Mouse (Mus musculus) megakaryocyte progenitor cell, adult 5-6 weeks (primary cell): ENCODE results near the gene Gm4737. TPM values are rescaled to one million over a fixed set of nuclear protein-coding genes. Genes with fewer than 3 reads are reported as not detected.

ENCODE experiments used
- ATAC-seq: replicated peaks from 2 replicates; pipeline ENCODE4 v1.8.0; 2016; ENCODE audit warnings: mild to moderate bottlenecking, moderate TSS enrichment, inconsistent platforms; ENCODE audit not compliant: poor library complexity
- total RNA-seq, 2 experiments: library from RNA; stranded (forward) in 1 of 2; stranded (reverse) in 1 of 2; fragments of 157-497, 149-512 nt in 1 of 2; fragments of 200-1000 nt in 1 of 2; gene quantifications; 2 replicates each; pipeline versions ENCODE4 v1.2.3 to v1.2.4; 2015 to 2017

Gene Gm4737
- total RNA-seq (2015) (5.8 and 7.5 TPM in 2 replicates), total RNA-seq (2017) (11.5 and 20.0 TPM in 2 replicates)

DNA sequence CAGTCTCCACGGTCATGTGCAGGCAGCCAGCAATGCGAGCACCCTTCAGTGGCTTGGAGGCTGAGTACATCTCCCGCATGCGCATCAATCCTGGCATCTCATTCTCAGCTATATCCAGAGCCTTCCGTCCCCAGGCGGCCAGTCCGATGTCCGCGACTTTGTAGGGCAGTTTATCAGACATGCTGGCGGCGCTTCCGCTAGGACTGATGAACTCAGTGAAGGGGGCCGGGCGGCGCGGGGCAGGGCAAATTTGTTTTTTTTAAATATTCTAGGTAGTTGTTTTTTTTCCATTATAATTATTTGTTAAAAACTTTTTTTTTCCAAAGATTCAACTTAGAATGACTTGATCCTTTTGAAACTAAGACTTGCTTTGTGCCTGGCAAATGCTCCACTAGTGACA lies at the start of gene Gm4737:
Gm4737 (minus strand) TSS at position 246 of the 400 bp plus-strand sequence.
- peak; percentile 50; the same call in 1 of the 2 replicates for ATAC-seq

DNA sequence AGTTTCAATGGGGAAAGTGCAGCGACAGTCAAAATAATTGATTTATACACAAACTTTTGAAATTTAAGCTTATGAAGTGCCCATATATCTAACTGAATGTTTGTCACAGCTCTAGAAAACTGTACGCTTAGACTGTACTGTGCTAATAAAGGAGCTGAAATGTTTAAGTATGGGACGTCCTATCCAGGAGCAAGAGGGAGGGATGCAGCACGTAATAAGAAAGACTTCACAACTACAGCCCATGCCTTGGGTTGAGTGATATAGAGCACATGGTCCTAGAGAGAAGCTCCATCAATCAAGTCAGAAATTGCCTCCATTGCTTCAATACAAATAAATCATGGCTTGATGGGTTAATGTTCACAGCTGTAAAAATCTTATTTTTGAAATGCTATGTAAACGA lies 40.9 kb upstream of the Gm4737 start:
- no peak for ATAC-seq

DNA sequence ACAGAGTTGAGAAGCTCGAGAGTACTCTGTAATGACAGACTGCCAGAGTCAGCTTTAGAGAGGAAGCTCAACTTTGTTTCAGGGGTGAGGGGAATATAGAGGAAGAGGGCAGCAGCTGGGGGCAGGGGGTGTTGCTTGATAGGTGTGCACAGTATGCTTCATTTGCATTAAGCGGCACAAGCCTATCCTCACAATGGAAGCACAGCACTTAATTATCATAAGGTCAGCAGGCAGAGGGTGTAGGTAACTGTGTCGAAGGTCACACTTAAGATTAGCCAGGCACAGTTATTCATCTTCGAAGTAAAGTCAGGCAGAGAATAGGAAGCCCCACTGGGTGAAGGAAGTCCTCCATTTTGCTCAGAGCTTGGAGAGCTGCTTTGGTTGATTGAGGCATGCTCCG lies 28.2 kb upstream of the Gm4737 start:
- ATAC-seq: no peak

DNA sequence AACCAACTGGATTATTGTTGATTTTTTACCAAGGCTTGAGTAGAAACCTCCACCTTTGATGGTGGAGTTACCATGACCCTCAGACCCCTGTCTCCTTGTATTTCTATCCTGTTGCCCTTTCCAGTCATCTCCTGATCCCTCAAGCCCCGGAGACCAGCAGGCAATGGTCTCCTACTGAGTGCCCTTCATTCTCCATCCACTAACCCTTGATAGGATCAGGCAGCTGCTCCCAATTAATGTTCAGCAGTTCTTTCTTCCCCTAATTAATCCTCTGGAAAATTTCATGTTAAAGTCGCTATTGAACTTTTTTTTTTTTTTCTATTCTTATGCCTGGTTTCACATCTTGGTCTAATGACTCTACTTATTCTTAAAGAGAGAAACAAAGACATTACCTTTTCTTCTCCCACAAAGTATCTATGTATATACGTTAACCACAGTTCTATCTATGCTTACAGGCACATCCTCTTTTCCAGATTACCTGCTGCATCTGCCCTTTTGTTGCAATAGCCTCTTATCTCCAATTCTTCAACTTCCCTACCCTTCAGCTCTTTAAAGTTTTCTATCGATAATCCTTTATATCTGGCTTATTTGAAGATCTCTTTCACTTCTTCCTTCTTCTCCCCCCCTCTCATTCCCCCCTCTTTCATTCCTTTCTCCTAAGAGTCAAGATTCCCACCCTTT lies 23.4 kb upstream of the Gm4737 start:
- 0 out of 2 replicates have a peak, but pooled peaks have one; percentile 26 for ATAC-seq

DNA sequence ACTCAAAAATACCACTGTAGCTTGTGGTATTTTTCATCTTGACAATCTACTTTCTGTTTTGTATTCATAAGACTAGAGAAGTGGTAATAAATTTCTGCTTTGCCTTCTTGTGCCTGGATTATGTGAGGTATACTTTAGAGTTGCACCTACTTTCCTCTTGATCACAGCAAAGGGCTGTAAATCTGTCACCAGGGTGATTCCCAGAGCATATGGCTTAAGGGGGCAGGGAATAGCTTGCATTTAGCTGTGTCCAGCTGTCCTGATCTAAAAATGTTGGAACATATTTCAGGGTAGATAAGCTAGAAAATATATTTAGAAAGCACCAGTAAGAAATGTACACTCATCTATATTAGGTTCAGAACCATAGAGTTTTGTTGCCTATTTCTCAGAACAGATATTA lies 18.2 kb upstream of the Gm4737 start:
- no peak for ATAC-seq

DNA sequence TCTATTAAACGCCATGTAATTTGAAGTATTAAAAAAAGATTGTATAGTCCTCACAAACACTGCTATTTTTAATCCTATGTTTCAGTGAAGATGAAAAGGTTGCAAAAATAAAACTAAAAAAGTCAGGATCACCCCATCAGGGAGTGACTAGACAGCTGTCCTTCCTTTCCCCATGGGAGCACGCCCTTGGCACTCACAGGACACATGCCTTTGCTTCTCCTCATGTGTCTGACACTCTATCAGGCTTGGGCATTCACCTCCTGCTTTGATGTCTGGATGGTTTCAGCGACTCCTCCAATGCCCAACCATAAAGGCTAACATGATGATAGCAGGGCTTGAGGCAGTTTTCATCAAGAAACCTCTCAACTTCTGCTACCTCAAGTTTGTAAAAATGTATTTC lies 12.1 kb upstream of the Gm4737 start:
- ATAC-seq: no peak

DNA sequence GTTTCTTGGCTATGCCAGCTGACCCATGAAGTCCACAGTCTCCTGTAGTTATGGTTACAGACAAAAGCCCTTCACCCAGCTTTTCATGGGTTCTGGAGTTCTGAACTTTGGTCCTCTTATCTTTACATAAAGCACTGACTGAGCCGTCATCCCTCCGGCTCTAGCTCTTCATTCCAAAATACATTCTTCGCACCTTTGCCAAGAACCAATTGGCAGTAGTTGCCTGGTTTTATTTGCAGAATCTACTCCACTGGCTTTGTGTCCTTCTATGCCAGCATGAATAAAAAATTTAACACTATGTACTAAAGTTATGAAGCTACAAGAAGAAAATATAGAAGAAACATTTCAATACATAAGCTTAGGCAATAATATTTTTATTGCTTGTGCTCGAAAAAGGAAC lies 10.4 kb upstream of the Gm4737 start:
- ATAC-seq: no peak

DNA sequence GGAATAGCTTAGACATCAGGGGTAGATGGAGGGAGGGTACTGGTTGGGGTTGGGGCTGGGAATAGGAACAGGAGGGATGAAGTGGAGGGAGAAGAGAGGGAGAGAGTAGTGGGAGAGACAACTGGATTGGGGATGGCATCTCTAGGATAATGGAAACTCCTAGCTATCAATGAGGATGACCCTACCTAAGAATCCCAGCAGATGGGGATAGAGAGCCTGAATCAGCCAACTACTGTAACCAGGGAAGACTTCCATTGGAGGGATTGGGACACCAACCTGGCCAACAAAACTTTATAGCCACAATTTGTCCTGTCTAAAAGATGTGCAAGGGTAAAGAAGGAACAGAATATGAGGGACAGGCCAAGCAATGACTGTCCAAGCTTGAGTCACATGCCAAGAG lies 3.7 kb downstream of the Gm4737 start:
- ATAC-seq: 0 out of 2 replicates have a peak, but pooled peaks have one; percentile 21

DNA sequence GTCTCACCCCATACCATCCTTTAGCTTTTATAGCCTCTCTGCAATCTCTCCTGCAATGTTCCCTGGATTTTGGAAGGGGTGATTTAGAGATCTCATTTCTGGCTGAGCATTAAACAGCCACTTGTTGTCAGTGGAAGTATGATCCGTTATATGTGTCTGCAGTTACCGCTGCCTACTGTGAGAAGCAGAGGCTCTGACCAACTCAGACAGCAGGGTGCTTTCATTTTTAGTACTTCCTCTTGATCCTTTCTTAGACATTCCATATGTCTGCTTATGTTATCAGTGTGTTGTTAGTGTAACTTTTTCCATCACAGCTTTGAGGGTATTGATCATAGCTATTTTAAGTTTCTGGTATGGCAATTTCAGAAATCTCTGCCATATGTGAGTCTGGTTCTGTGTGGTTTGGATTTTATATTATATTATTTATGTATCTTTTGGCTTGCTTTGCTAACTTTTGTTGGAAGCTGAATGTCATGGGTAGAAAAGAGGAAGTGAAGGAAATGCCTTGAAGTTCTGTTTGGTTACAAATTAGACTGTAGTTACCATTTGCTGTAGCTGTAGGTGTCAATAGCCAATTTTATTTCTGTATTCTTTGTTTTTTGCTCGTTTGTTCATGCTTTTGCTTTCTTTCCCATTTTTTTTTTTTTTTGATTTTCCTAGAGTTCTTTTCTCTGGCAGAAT lies 6.1 kb downstream of the Gm4737 start:
- peak; percentile 76 for ATAC-seq

DNA sequence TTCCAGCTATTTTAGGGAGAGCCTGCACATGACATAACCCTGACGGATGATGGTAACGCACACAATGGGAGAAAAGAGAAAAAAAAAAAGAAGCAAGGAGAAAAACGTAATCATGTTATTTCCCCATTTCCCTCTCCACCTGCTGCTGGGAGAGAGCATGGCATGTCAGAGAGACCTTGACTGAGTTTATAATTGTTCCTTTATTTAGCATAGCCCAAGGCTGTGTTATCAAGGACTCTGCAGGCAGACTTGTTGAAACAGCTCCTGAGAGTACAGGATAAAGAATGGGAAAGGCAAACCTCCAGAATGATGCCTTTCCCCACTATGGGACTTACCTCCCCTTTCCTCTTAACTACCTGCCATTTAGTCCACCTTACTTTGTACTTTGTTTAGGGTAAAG lies 7.9 kb downstream of the Gm4737 start:
- no peak for ATAC-seq

DNA sequence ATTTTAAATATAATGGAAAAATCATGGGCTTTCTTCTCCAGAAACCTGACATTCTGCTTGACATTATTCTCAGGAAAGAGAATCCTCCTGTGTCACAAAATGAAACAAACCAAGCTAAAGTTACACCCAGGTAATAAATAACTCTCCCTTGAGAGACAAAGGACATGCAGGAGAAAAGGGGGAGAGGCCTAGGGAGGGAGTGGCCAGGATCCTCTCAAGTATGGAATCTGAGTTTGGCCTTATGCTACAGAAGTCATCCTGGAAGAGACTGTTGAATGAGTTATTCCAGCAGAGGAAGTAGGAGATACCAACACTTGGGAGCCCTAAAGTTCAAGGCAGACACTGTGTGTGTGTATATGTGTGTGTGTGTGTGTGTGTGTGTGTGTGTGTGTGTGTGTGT lies 32.6 kb downstream of the Gm4737 start:
- no peak for ATAC-seq

DNA sequence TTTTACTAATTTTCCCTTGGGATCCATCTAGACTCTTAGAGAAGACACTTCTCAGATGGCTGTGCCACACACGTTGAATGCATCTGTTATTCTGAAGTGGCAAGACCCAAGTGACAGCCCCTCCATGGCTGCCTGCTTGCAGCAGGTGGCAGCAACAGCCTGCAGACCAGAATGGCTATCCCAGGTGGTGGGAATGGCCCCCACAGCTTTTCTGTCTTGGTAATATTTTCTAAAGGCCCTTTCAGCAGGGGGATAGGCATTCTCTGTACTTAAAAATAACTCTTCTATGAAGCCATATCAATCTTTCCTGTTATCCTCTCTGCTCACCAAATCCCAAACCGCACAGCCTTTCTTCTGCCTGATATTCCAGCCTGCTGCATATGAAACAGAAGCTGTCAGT lies 33.5 kb downstream of the Gm4737 start:
- ATAC-seq: peak; percentile 56

DNA sequence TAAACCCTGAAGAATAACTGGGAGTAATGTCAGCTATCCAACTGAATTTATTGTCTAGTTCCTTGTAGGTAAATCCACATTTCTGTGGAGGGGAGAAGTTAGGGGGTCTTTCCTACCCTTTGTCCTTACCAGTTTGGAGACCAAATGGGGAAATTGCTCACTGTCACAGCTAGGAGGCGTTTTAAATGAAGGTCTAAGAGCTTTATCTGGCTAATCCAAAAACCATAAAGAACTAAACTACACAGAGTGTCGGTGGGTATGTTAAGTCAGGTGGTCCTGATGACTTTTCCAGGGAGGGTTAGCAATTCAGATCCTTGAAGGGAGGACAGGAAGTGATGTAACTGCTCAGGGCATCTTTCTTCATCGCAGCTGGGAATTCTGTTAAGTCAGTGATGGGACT lies 34.3 kb downstream of the Gm4737 start:
- ATAC-seq: peak; percentile 59

DNA sequence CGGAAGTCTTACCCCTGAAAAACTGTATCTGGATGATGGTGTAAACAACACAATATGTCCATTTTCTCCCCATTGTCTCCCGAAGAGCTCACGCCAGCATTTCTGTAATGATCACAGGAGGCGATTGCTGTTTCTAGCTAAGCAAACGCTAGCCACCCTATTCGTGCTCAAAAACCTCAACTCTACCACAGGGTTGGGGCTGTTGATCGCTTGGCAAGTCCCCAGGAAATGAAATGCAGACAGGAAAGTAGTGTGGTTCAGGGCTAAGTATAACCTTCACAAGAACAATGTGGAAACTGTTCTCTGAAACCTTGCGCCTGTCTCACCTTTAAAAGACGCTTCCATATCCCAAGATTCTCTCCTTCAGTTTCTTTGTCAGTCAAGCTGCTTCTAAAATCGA lies 34.9 kb downstream of the Gm4737 start, which contains the start of gene Cd96:
Cd96 (minus strand) TSS at position 232 of the 400 bp plus-strand sequence.
- ATAC-seq: peak; percentile 77

DNA sequence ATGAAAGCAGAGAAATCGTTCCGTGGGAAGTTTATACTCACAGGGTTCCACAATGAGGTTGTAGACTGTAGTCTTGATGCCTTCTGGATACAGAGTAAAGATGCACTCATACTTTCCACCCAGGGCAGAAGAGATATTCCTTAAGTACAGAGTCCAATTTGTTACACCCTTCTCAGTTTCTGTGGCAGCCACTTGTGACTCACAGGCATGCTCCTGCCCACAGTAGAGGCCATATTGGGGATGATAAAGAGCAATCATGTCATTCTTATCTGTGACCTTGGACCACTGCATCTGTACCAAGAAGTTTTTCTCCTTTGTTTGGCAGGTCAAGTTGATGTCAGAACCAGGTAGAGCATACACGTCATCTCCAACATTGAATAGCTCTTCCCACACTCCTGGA lies 37.2 kb downstream of the Gm4737 start:
- no peak for ATAC-seq

DNA sequence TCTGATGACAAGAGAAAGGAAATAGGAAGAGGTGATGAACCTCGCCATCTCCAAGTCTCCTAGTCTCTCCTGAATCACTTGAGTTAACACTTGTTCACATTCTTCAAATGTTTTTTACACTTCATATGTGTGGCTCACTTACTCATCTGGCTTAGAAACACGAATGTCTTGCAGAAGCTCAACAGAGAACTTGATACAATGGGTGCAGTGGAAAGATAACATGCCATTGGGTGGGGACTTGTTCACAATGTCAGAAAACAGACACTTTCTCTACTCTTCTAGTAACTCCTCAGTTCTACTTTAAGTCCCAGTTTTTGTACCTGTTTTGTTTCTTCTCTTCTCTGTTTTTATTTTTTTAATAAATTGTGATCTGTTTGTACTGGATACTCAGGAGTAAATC lies 40.1 kb downstream of the Gm4737 start:
- peak; percentile 57; the same call in 1 of the 2 replicates for ATAC-seq

DNA sequence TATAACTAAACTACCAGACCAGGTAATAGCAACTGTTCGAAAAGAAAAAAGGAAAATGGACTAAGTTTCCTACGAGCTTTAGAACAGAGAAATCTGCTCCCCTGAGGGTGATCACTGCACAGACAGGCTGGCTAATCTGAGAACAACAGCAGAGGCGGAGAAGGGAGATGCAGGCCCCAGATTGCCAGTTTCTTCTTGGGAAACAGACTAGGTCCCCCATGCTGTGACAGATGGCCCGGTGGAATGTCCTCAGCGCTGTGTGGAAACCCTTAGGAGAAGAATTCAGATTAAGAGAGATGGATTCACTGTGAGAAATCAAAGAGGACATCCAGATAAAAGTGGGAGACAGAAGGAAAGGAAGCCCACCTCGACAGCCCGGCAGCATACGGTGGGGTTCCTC lies 45.3 kb downstream of the Gm4737 start:
- no peak for ATAC-seq

DNA sequence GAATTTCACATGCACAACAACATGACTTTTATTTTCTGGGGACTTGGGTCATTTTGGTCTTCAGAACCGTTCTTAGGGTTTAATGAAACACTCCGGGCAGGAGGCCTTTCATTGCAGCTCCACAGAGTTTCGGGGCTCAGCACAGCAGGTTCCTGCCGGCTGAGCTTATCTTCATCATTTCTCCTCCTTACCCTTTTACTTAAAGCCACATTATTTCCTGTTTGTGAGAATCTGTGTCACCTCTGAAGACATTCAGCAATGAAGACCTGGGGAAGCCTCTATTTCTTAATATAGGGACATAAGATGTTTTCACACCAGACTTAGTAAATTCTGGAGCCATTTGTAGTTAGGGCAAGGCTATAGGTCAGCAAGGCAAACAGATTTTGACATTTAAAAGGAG lies 47.4 kb downstream of the Gm4737 start:
- ATAC-seq: 0 out of 2 replicates have a peak, but pooled peaks have one; percentile 17

DNA sequence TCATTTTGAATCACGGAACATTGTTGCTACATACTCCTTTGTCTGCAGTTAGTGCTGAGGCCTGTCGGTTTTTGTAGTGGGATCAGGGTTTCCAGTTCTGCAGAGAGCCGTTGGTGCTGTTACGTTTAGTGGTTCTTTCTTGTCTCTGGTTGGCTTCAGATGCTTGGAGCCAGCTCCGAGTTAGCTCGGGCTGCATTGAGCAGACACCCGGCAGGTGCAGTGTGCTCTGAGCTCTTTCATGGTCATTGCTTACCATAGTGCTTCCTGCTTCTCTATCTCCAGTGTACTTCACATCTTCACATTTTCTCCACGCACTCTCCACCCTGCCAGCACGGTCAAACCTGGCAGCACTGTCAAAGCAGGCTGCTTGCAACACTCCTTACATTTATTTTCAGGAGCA lies 50.4 kb downstream of the Gm4737 start:
- no peak for ATAC-seq
